Mouse (Mus musculus) macrophage (primary cell): ENCODE data around the gene Npb. TPM values are rescaled to one million over a fixed set of nuclear protein-coding genes. Genes with fewer than 3 reads are reported as not detected.

Experiments used
- H3K27ac ChIP-seq: fragments of 350-480 bp; formaldehyde crosslinking; 2 replicates; pipeline ENCODE4 v1.9.0; 2021
- H3K36me3 ChIP-seq: fragments of 350-480 bp; formaldehyde crosslinking; 2 replicates; pipeline ENCODE4 v1.9.0; 2021; ENCODE audit errors: inconsistent target
- H3K4me3 ChIP-seq: fragments of 350-480 bp; formaldehyde crosslinking; 2 replicates; pipeline ENCODE4 v1.9.0; 2021; ENCODE audit errors: inconsistent target
- H3K79me2 ChIP-seq: fragments of 350-480 bp; formaldehyde crosslinking; 2 replicates; pipeline ENCODE4 v1.9.0; 2021; ENCODE audit errors: inconsistent target
- WGBS: methylation state at CpG from one replicate; pipeline ENCODE4 v1.1.7; 2026; ENCODE audit warnings: inconsistent platforms; ENCODE audit not compliant: missing documents; 5-methylcytosine and 5-hydroxymethylcytosine counted together
- polyA plus RNA-seq: library from polyadenylated mRNA; stranded (reverse); fragments of 250-400 nt; gene quantifications from 3 replicates; pipeline ENCODE4 v1.2.4, GENCODE M21; 2018; ENCODE audit warnings: inconsistent platforms

The Npb gene
- polyA plus RNA-seq, 1 experiment from 2014 or later: not detected

DNA sequence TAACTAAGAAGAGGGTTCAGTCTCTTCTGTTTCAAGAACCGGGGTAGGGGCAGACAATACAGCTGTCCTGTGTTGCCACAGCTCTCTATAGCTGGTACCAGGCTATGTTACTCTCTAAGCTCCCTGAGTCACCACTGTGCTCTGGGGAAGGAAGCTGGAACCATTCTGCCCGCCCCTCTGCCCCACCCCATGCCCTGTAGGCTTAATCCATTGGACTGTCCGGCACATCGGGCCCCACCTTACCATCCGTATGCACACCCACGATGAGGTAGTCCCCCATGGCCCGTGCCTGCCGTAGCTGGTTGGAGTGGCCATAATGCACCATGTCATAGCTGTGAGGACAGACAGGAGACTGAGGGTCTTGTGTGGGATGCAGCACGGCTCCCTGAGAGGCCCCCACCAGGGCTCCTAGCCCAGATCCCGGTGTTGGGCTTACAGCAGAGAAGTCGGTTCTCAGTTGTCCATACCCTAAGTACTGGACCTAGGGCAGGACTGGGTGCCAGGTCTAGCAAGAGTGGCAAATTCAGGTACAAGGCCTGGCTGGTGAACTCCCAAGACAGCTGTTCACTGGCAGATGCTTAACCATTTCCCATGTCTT, 7.4 kb downstream of the Npb start:
- Histone ChIP-seq H3K4me3 (peak overlapping the region; percentile 94; the same call in 1 of the 2 replicates), H3K79me2 (peaks cover 46% of the 10 kb centered on the region), H3K27ac (no peak overlapping the region), H3K36me3 (peaks cover 55% of the 10 kb centered on the region)
- WGBS: 87% methylated on average over 11 of the region's 11 CpGs

DNA sequence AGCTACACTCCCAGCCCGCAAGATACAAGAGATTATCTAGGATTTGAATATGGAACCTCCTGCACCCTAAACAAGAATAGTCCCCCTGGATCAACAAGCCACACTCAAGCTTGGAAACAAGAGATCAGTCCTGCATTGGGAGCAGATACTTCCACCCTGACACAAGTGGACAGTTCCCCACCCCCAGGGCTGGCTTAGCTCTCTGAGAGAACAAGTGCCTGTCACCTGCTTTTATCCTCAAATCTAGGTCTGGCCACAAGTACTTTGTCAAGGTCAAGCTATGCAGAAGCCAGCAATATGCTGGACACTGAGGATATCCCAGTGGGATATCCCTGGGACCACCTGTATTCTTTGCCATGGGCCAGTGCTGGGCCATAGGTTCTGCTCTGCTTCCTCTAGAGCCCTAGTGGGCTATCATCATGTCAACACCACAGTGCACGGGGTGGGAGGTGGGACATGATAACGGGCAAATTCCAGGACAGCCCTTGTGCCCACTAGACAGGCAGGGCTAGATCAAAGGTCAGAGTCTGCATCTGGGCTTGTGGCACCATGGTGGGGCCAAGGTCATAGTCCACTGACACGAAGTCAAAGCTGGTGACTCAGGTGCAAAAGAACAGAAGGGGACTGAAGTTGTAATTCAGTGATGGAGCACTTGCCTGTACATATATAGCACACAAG, 8.5 kb downstream of the Npb start:
- Histone ChIP-seq H3K79me2 (peaks cover 55% of the 10 kb centered on the region), H3K36me3 (peaks cover 55% of the 10 kb centered on the region), H3K27ac (peak overlapping the region; percentile 84), H3K4me3 (peak overlapping the region; percentile 94)
- 49% methylated on average over 4 of the region's 4 CpGs for WGBS

DNA sequence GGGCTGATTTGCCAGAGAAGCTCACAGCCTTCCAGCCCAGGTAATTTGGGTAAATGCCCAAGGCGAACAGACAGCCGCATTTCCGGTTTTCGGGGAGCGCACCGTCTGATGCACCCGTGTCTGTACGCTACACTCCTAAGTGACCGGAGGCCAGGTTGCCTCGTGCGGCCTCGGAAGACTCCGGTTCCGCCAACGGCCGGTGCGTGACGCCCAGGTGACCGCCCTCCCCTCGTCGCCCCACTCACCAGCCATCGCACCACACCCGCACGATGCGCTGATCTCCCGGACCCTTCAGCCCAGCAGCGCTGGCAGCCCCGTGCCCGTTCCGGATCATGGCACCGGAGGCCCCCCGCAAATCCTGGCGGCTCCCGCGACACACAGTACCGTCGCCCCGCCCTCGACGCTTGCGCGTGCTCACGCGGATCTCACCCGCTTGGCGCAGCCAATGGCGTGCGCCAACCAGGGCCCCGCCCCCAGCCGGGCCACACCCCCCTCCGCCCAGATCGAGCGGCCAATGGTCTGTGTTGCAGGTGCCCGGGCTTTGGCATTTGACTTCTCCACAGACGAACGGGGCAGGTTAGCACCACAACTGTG, 9.3 kb downstream of the Npb start, which contains the start of gene Pcyt2:
Gene Pcyt2 (minus strand): TSS at position 418 of the 594 bp plus-strand sequence.
- under 1% methylated on average over 55 of the region's 56 CpGs for WGBS
- H3K79me2 ChIP-seq: peaks cover 64% of the 10 kb centered on the region
- peak within 1 kb of the TSS; percentile 94 for H3K4me3 ChIP-seq
- H3K36me3 ChIP-seq: peaks cover 58% of the 10 kb centered on the region
- peak within 1 kb of the TSS; percentile 84 for H3K27ac ChIP-seq

DNA sequence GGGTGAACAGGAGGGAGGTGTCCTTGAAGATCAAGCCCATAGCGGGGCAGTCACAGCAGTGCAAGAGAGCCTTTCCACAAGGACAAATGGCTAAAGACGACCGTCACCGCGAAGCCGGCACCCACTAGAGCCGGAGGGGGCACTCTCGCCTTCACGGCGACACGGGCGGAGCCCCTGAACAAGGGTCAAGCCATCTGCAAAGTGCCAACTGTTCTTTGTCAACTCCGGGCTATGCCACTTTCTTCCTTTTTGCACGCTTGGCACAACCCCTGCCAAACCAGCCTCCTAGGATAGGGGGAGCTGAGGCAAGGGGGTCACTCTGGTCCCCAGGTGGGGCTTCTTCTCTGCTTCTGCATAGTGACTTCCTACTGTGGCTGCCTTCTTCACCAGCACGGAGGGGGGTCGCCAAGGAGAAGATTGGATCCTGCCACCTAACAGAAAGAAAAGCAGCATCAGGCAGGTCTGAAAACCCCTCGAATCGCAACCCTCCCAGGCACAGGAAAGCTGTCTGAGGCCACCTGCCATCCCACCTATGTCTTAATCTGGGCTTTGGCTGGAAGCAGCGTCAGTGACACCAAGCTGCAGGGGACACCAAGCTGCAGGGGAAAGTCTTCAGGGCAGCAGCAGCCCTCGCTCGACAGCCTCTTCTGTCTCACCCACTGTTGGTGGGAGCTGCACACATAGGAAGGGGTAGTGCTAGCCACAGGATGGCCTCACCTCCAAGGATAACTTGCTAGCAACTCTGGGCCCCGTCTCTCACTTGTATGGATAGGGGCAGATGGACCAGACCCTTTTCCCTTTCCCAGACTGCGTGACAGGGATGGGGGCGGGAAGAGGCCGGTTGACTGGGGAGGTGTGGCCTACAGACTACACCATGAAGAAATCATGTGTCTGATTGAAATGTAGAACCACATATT, 10.6 kb downstream of the Npb start:
- H3K79me2 ChIP-seq: peaks cover 70% of the 10 kb centered on the region
- H3K4me3 ChIP-seq: no peak overlapping the region
- WGBS: 97% methylated on average over 23 of the region's 25 CpGs
- peak overlapping the region; percentile 59 for H3K27ac ChIP-seq
- H3K36me3 ChIP-seq: peaks cover 60% of the 10 kb centered on the region

DNA sequence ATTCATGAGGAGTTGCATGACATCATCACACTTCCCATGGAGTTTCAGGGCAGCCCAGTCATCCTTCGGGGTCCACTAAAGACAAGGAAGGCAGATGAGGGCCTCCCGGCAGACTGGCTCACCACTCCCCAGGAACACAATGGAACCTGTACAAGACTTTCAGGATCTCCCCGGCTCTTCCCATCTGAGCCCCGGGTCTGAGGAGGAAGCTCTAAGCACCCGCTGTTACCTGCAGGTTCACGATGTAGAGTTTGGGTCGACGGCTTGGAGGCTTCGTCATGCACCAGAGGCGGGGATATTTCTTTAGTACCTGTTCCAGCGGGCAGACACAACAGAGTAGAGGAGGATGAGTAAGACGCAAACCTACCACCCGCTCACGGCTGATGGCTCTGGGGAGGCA, 11.9 kb downstream of the Npb start:
- H3K27ac ChIP-seq: no peak overlapping the region
- peaks cover 65% of the 10 kb centered on the region for H3K79me2 ChIP-seq
- H3K36me3 ChIP-seq: peaks cover 57% of the 10 kb centered on the region
- 94% methylated on average over 14 of the region's 14 CpGs for WGBS
- H3K4me3 ChIP-seq: no peak overlapping the region

DNA sequence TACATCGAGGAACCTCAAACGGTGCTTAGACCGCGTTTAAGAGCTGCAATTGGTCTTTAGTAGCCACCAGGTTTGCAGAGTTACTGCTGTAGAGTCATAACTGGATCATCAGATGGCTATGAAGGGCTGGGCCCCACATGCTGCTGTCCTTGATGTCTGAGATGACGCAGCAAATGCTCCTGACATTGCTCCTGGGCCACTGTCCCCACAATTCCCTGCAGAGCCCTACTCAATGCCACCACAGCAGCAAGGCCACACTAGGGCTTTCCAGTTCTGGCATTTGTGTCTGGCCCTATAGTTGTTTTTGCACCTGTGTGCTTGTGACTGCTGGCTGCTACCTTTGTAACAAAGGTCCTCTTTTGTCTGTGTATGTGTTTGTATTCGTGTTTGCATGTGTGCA, 14.5 kb downstream of the Npb start:
- no peak overlapping the region for H3K4me3 ChIP-seq
- no peak overlapping the region for H3K27ac ChIP-seq
- H3K79me2 ChIP-seq: peaks cover 67% of the 10 kb centered on the region
- 93% methylated on average over 6 of the region's 6 CpGs for WGBS
- H3K36me3 ChIP-seq: peaks cover 57% of the 10 kb centered on the region

DNA sequence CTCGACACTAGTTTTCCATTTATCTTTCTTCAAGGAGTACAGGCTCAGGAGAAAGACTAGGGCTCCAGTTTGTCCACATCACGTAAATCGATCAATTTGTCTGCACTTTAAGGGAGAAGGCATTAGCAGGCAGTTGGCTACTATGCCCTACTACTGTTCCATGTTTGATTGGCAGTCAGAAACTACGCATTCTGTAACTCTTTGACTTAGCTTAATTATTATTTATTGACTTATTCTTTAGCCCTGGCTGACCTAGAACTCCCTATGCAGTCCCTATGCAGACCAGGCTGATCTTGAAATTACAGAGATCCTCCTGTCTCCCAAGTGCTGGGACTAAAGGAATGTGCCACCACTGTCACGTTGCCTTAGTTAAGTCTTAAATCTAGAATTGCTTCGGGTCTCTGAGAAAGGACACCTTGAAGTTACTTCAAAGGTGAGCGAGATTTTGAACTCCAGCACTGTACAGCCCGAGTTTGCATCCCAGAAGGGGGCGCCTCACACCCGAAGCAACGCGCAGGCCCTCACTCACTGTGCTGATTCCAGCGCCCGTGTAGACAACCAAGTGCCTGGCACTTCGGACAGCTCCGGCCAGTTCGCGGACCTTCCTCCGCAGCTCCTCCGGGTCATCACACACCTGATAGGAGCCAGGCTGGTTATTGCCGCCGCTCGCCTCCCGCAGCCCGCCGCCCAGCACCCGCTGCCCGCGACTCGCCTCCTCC, 15.8 kb downstream of the Npb start:
- Histone ChIP-seq H3K79me2 (peaks cover 81% of the 10 kb centered on the region), H3K4me3 (peak overlapping the region; percentile 36), H3K27ac (peak overlapping the region; percentile 5; the same call in 1 of the 2 replicates), H3K36me3 (peaks cover 47% of the 10 kb centered on the region)
- 14% methylated on average over 26 of the region's 30 CpGs for WGBS

DNA sequence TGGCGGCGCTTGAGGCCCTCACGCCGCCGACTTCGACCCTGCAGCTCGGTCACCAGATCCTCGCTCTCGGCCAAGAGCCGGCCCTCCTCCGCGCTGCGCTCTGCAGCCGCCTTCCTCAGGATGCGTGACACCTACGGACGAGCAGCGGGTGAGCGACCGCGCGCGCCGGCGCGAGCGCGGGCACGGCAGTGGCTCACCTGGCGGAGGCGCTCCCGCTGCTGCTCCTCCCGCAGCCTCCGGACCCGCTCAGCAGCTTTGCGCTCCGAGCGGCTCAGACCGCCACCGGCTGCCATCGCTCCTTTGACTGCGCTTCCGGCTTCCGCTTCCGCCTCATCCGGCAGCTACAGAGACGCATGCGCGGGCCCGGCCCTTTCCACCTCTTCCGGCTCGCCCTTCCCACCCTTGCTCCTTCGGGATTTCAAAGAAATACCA, 16.4 kb downstream of the Npb start:
- H3K4me3 ChIP-seq: peak overlapping the region; percentile 36
- H3K36me3 ChIP-seq: peaks cover 41% of the 10 kb centered on the region
- H3K27ac ChIP-seq: peak overlapping the region; percentile 99
- peaks cover 85% of the 10 kb centered on the region for H3K79me2 ChIP-seq
- WGBS: under 1% methylated on average over 48 of the region's 53 CpGs

DNA sequence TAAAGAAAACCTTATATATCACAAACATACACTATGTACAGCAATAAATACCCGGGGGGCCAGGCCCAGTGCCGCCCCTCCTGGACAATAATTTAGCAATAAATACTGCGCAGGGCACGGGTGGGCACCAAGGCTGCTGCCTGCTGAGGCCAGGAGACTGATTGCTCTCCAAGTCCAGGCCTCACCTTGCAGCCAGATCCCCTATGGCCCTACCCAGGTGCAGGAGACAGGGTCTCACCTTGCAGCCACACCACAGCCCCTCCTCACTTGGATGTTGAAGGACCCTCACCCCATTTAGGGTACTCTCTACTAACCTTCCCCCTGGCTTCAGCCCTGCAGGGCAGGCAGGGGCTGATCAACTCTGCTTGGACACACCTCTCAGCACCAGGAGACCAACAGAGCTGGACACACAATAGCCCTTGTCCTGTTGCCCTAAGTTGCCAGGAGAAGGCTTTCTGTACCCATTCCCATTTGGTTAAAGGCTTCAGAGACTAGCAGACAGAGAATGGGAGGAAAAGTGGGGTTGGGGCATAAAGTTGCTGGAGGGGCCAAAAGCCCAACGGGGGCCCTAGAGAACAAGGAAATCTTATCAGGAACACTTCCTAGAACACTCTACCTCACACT, 17.0 kb downstream of the Npb start, which contains the start of gene Sirt7:
Gene Sirt7 (minus strand): TSS at position 89 of the 624 bp plus-strand sequence.
- Histone ChIP-seq H3K36me3 (peaks cover 35% of the 10 kb centered on the region), H3K79me2 (peaks cover 90% of the 10 kb centered on the region), H3K4me3 (peak within 1 kb of the TSS; percentile 36), H3K27ac (peak within 1 kb of the TSS; percentile 99)
- WGBS: 12% methylated on average over 5 of the region's 5 CpGs

DNA sequence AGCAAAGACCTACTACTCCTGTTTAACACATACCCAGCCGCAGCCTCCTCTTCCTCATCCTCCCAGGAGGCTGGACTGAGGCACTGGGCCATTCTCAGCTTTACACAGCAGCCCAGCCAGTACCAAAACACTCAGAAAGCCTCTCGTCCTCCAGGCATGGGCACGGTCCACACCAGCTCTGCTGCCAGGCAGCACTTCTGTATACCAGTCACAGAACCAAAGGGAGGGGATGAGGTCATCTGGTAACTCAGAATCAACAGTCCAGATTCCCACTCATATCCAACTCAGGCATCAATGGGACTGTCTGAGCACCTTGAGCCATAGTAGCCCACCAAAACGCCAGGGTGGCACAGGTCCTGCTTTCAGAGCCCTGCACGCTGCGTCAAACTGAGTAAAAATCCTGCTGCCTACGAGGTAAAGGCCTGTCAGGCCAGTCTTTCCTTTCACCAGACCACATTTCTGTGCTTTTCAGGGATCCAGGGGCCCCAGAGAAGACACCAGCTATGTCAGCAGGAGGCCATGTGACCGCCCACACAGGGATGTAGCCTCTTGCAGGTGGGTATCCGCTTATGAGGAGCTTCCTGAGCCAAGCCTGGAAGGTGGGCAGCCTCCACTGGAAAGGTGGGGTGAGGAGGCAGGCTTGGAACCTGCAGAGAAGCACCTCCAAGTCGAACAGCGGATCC, 18.6 kb downstream of the Npb start:
- H3K36me3 ChIP-seq: peaks cover 19% of the 10 kb centered on the region
- no peak overlapping the region for H3K4me3 ChIP-seq
- WGBS: 68% methylated on average over 11 of the region's 11 CpGs
- H3K79me2 ChIP-seq: peaks cover 92% of the 10 kb centered on the region
- peak overlapping the region; percentile 99 for H3K27ac ChIP-seq

DNA sequence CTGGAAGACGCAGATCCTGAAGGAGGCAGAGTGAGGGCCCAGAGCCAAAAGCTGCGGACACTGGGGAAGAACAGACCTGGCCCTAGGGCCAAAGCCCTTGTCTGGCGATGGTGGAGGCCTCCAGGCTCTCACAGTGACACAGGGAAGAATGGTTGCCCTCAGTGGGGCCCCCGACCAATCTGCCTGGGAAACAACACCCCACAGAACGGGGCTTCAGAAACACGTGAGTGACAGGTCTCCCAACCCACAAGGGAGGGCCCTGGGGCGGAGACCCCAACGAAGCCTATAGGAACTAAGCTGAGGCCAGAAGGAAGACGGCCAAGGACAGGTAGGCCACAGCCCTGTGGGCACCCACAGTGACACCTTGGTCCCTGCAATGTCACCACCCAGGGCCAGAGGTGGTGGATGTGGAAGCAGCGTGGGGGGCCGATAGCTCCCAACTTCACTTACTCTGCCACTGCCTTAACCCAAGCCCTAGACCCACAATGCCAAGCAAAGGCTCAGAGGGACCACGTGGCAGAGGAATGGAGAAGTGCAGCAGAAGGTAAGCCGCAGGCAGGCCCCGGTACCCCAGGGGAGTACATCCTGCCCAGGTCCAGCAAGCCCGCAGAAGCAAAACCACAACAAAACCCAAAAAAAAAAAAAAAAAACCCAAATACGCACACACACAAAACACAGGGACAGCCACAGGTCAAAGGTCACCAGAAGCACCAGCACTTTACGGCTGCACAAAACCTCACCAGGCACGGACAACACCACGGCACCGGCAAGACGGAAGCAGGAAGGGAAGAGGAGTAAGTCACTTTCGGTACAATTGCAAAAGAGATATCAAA, 19.4 kb downstream of the Npb start:
- Histone ChIP-seq H3K36me3 (peaks cover 11% of the 10 kb centered on the region; the same call in 1 of the 2 replicates), H3K79me2 (peaks cover 91% of the 10 kb centered on the region), H3K4me3 (peak overlapping the region; percentile 4; the same call in 1 of the 2 replicates), H3K27ac (peak overlapping the region; percentile 99)
- WGBS: 21% methylated on average over 21 of the region's 22 CpGs

DNA sequence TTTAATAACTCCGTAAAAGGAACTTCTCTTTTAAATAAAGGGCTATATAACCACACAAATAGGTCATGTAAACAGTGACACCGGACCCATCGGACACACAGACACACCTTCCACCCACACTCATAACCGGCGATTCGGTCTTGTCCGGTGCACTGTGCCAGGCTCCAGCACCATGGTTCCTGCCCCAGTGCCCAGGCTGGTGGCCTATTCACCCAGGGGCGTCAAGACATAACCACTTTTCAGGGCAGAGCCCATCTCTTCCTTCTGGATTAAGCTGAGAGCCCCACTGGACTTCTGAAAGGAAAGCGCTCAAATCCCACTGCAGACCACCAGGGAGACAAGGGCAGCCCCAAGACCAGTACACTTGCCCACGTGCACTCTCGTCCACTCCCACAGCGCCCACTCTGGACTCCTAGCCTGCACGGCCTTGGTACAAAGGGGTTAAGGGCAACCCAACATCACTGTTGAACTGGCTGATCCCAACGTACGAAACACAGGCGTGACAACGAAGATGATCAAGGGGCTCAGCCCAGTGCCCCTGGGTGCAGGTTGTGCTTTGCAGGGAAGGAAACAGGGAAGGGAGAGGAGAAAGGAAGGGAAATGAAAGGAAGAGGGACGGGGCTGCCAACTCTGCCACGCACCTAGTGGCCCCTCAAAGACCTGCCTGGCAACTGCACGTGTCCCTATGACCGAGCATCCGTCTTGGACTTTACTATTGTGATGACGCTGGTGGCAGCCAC, 20.5 kb downstream of the Npb start:
- H3K4me3 ChIP-seq: peak overlapping the region; percentile 4; the same call in 1 of the 2 replicates
- H3K36me3 ChIP-seq: 0 out of 2 replicates have a peak, but pooled peaks cover under 1% of the 10 kb centered on the region
- H3K79me2 ChIP-seq: peaks cover 80% of the 10 kb centered on the region
- H3K27ac ChIP-seq: peak overlapping the region; percentile 99
- WGBS: 56% methylated on average over 22 of the region's 23 CpGs
